Mouse (Mus musculus): Measurements from ENCODE around the gene Map2k2.
A peak's percentile ranks its signal among the peaks of the same experiment; 100 is the strongest.
"Not testable (repeated sequence)": the region's sequence is repeated elsewhere in the genome, so short reads cannot be mapped to it uniquely, and the experiment has no call there.

The Map2k2 gene

DNA sequence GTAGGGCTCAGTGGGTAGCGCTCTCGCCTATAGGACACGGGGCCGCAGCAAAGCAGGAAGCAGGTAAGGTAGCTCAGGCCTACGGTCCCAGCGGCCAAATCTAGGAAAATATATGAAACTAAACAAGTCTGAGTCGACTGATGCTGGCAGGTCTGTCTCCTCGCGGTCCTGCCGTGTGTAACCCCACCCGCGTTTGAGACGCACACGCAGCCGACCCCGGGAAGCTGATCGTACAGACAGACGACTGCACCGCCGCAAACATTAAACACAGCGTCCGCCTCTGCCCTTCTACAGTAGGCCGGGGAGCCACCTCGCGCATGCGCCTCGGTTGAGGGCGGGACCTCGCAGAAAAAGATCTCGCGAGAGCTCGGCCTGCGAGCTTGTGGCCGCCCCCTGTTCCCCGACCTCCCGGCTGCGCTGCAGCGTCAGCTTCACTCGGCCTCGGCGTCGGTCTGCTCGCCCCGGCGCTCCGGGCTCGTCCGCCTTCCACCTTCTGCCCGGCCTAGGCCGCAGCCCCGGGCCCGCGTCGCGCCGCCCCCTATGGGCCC lies at the start of gene Map2k2:
Map2k2 (plus strand) TSS at position 351 of the 548 bp plus-strand sequence.
- DNase-seq (ENCODE audit: low read depth, low spot score), result peak; percentile 99

DNA sequence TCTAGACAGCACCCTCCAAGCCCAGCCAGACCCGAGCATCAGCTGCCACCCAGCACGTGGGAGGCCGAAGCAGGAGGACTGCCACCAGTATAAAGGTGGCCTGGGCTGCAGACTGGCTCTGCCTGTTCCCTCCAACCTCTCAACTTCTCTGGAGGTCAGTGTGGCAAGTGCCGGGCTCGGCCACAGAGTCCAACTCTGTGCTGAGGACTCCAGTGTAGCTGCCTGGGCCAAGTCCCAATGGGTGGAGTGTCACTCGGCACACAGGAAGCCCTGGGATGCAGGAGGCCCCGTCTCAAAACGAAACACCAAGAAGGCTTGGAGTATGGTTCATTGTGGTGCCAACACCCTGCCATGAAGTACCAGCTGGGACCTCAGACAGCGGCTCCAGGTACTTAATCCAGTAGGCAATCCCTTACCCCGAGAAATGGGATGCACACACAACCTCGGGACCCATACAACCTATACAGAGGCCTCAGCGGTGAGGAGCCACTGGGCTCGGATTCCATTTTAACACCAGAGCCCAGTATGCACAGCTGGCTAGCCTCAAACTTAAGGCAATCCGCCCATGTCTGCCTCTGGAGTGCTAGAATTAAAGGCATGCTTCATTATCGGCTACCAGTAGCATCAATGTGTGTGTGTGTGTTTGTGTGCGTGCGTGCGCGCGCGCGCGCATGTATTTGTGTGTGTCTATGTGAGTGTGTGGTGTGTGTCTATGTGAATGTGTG lies 48.1 kb upstream of the Map2k2 start:
- DNase-seq (ENCODE audit: low read depth, low spot score), result no peak

DNA sequence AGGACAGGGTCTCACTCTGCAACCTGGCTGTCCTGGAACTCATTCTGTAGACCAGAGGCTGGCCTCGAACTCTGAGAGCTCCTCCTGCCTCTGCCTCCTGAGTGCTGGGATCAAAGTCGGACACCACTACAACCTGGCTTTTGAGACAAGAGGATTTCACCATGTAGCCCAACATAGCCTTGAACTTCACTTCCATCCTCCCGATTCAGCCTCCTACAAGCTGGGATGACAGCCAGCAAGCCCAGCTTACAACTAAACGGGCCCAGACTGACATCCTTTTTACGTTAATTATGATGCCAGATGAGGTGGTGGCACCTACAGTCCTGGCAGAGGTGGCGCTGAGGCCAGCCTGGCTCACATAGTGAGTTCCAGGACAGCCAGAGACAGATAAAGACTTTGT lies 46.8 kb upstream of the Map2k2 start:
- DNase-seq (ENCODE audit: low read depth, low spot score), result no peak

DNA sequence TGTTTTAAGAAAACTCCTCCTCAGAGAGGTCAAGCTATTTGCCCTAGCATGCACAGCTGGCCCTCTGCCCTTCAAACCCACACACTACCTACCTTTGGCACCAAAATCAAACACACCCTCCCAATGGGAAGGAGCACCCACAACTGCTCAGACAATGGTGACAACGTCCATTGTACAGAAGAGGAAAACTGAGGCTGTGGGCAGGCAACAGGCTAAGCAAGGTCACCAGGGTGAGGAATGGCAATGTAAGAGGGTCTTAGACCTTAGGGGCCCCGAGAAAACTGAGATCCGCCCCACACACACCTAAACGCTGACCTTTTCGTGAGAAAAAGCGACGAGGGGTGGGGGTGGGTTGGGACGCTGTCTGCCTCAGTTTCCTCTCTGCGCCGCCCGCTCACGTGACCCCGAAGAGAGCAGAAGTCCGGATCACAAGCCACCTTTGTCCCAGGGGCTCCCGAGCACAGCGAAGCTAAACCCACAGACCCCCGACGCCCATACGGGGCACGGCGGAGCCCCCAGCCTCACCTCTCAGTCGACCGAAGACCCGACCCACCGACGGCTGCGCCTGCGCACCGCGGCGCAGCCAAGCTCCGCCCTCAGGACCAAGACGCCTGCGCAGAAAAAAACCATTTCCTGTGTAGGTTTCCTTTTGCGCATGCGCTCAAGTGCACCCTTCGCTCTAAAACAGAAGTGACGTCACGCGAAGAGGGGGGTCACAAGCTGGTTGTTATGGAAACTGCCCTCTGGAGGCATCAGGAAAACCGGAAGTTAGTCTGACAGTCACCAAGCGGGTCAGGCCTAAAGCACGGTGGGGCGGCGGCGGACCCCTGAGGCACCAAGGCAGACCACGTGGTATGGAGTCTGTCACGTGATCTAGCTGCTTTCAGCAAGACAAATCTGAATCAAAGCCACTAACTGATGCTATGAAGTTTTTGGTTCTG lies 45.8 kb upstream of the Map2k2 start, which contains the start of gene Sgta:
Sgta (minus strand) TSS at position 579 of the 941 bp plus-strand sequence.
- DNase-seq (ENCODE audit: low read depth, low spot score), result peak; percentile 100

DNA sequence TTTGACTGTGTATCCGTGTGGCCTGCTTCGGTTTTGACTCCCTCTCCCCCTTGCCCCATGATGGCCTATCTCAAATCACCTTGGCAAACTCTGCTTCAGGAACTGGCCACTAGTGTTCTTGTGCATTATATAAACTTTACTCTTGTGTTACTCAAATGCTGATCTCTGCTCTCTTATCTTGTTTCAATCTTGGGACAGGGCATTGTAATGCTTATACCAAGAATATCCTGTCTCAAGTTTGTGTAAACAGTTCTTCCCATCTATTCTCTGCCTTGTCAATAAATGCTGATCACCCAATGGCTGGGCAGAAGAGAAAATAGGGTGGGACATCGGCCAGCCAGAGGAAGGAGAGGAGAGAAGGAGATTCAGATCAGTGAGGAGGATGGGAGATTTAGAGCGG lies 43.0 kb upstream of the Map2k2 start:
- DNase-seq (ENCODE audit: low read depth, low spot score), result no peak

DNA sequence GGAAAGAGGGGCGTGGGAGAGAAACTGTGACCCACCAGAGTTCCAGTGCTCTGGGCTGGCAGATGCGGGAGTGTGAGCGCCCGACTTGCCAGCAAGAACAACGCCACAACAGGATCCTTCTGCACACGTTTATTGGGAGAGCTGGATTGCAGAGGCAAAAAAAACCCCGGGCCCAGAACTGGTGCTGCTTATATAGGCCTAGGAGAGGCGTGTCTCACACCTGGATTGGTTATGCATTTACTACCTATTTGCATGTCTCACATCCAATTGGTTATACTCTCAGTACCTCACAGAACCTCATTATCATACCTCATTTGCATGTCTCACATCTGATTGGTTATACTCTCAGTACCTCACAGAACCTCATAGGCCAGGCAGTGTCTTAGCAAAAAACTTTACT lies 41.2 kb upstream of the Map2k2 start:
- not testable (repeated sequence) for DNase-seq (ENCODE audit: low read depth, low spot score)

DNA sequence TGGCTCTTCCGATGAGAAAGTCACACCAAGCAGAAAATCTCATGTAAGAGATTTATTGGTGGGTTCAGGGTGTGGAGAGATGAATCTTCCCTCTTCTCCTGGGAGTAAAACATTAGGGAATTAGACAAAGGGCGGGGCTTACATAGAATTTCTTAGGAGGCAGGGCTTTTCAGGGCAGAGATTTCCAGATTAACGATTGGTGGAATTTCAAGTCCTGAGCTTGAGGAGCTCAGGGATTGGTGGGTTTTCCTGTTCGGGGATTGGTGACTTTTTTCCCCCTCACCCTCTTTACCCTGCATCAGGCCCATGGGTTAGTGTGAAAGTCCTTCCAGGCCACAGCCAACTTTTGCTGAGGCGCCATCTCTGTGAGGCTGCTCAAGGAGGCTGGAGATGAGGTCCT lies 37.0 kb upstream of the Map2k2 start:
- no peak for DNase-seq (ENCODE audit: low read depth, low spot score)

DNA sequence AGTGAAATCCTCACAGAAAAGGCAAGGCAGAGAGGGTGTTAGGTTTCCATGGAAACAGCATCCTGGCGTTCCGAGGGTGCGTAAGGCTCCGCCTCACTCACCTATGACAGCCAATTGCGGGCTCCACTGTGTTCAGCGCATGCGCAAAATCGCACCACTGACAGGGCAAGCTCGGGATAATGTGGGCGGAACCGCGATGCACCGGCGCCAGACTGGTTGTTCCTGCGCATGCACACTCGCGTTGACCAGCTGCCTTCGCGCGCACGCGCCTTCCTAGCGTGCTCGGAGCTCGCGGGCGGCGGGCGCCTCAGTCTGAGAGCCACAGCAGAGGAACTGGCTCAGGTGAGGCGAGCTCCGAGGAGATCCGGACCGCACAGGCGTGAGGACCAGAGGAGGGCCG lies 35.9 kb upstream of the Map2k2 start, which contains the start of gene Thop1:
Thop1 (plus strand) TSS at position 200 of the 400 bp plus-strand sequence.
- DNase-seq (ENCODE audit: low read depth, low spot score), result peak; percentile 100

DNA sequence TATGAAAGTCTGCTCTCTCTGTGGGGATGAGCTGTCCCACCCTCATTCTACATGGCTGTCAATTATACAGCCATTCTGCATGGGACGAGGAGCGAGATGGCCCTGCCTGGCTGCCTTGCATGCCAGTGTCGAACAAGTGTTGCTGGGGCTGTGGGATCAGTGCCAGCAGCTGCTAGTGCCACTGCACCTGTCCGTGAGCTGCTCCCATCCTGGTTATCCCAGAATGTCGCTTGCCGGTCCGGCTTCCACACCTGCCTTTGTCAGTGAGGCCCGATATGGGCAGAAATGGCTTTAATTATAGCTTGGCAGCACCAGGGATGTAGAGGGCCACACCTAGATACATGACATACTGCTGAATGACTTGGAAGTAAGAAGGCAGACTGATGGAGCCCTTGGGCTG lies 33.4 kb upstream of the Map2k2 start:
- DNase-seq (ENCODE audit: low read depth, low spot score), result no peak

DNA sequence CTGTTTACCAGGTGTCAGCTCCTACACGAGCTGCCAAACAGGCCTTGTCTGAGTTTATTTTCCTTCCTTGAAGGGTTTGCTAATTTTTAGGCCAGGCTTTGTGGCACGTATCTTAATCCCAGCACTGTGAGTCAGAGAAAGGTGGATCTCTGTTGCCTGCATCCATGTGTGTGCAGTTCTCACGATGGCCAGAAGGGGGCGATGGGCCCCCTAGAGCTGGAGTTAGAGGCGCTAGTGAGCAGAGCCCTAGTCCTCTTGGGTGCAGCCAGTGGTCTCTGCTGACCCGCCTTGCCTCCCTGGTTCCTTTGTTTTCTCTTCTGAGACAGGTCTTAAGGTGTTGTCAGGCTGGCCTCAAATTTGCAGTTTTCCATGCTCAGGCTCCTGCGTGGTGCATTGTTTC lies 32.3 kb upstream of the Map2k2 start:
- no peak for DNase-seq (ENCODE audit: low read depth, low spot score)

DNA sequence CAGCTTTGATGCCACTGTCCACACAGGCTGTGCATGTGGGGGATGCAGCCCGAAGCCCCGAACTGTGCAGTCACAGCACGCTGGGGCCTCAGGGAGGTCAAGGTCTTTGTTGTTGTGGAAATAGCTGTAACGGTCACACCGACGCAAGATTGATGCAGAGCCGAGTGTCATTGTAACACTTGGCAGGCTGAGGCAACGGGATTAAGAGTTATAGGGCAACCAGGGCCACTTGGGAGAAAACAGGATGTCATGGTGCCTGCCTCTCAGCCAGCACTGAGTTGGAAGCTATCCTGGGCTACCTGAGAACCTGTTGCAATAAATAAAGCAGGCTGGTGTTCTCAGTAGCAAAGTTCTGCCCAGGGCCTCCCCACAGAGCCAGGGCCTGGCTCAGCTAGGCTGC lies 30.0 kb upstream of the Map2k2 start:
- peak; percentile 81 for DNase-seq (ENCODE audit: low read depth, low spot score)

DNA sequence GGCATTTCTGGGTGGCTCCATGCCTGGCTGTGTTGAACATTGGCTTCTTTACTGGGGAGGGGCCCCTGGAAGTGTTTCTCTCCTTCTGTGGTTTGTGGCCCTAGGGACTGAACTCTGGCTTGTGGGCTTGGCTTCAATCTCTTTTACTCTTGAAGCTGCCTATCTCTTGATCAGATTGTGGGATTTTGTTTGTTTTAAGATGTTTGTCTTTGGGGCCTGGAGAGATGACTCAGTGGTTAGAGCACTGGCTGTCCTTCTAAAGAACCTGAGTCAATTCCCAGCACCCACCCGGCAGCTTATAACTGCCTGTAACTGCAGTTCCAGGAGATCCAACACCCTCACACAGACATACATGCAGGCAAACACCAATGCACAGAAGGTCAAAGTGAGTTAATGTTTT lies 29.4 kb upstream of the Map2k2 start:
- no peak for DNase-seq (ENCODE audit: low read depth, low spot score)

DNA sequence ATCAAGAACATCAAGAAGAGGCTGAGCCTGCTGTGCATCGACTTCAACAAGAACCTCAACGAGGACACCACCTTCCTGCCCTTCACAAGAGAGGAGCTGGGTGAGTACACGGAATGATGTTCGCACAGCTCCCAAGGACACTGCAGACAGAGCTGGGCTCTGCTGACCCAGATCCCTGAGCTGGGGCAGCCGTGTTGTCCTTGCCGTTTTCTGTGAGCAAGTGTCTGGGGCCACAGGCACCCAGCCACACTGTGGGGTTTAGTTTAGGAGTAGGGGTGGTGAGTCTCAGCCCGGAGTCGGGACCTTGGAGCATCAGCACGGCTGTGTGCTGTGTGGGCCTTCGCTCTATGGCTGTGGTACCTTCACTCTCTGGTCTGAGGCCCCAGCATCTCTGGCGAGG lies 27.8 kb upstream of the Map2k2 start:
- no peak for DNase-seq (ENCODE audit: low read depth, low spot score)

DNA sequence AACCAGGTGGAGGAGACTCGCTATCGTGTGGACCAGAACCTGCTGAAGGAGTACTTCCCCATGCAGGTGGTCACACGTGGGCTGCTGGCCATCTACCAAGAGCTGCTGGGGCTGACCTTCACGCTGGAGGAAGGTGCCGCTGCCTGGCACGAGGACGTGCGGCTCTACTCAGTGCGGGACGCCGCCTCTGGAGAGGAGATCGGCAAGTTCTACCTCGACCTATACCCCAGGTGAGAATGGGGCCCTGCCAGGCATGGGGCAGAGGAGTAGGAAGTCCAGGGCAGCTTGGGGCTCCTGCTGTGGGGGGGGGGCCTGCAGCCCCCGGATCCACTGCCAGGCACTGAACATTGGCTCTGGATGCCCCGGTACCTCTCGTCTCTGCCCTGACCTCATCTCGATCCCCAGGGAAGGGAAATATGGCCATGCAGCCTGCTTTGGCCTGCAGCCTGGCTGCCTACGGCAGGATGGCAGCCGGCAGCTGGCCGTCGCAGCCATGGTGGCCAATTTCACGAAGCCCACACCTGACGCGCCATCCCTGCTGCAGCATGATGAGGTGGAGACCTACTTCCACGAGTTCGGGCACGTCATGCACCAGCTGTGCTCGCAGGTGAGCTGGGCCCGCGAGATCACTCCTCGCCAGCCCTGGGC lies 25.6 kb upstream of the Map2k2 start:
- DNase-seq (ENCODE audit: low read depth, low spot score), result no peak

DNA sequence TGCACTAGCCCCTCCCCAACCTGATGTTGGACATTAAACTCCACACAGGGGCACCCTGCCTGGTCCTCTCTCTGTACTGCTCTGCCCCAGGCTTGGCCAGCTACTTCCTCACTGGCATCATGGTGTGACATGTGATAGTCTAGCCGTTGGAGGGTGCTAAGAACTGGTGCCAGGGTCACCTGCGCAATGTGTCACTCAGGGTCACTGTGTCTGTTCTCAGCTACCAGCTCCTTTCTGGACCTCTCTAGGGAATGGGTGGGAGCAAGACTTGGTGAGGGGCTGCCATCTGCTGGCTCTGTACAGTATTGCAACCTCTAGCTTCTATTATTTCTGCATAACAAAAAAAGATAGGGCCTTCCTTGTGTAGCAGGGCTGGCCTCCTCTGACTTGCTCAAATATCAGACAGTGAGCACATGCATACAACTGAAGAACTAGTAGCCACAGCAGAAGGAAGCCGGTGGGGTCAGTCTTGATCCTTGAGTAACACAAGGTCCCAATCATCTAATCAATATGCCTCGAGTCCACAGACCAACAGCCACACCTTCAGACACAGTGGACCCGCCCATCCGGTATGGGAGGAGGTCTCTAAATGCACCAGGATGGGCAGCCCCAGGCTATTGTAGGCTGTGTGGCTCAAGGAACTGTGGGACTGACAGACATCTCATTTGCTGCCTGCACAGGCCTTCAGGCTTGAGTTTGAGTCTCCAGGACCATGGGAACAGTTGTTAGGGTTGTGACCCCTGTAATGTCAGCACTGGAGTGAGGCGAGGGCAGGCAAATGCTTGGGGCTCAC lies 23.4 kb upstream of the Map2k2 start:
- DNase-seq (ENCODE audit: low read depth, low spot score), result peak; percentile 90

DNA sequence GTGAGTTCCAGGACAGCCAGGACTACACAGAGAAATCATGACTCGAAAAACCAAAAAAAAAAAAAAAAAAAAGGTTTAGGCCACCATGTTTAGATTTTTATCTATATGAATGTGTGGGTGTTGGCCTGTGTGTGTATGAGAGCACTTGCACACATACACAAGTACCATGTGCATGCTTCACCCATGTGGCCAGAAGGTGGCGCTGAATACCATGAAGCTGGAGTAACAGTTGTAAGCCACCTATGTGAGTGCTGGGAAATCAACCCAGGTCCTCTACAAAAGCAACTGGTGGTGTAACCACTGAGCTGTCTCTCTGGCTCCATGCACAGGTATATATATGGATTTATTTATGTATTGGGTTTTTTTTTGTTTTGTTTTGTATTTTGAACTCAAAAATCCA lies 18.7 kb upstream of the Map2k2 start:
- no peak for DNase-seq (ENCODE audit: low read depth, low spot score)

DNA sequence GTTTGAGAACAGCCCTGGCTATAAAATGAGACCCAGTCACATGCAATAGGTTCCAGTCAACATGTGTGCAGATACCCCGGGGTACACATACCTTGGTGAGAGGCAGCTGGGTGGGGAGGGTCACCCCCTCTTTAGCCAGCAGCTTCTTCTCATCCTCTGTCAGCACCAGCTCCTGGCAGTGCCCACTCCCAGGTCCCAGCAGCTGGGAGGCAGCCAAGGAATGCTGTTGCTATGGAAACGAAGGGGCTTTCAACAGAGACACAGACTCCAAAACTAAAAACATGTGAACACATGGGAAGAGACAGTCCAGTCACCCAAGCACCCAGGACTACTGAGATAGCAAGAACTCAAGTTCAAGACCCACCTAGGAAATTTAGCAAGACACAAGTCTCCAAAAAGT lies 16.5 kb upstream of the Map2k2 start:
- DNase-seq (ENCODE audit: low read depth, low spot score), result no peak

DNA sequence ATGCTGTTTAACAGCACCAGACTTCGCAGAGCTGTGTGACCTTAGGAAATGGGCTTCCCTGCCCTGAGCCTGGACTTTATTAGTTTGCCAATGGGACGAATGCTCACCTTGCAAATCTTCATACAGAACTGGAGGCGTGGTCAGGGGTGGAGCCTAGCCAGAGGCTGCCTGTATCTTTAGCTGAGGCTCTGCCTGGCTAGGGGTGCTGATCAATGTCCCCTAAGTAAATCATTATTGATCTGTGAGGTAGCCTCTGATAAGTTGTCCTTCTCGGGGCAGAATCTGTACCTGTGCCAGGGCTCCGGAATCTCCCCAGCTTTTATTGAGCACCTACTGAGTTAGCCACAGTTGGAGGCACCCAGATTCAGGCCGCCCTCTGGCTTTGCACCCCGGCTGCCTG lies 15.1 kb upstream of the Map2k2 start:
- no peak for DNase-seq (ENCODE audit: low read depth, low spot score)

DNA sequence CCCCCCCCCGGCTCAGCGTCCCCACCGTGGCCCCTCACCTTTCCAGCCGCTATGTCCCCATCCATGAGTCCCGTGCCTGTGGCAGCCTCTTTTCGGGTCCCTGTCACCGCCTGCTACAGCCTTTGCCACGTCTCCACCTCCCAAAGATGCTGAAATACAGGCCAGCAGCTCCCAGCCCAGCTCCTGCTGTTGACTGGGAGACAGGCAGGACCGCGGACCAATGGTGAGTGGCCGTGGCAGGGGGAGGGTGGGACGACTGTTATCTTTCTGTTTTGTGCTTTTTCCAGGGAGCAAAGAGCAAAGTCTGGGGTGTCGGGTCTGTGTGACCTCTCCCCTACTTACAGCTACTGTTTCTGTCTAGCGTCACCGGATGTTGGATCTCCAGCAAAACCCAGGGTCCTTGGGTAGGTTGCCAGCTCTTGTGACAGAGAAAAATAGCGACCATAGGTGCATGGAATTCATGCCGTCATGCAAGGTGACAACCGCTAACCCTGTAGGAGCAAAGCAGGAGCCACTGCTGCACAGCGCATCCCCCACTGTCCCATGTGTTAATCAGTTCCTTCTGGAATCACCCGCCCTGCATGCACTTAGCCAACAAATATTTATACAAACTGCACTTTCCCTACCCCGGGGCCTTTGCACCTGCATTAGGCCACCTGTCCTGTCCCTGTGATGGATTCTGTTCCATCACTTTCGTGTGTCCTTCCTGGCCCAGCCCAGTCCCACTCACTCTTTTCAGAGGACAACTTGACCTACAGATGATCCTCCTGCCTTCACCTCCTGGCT lies 13.1 kb upstream of the Map2k2 start:
- no peak for DNase-seq (ENCODE audit: low read depth, low spot score)
